Mouse (Mus musculus) liver, embryonic 15.5 days (tissue): ENCODE measurements at regions not wholly inside any gene's neighbourhood (a gene's known extent, or its start where the extent isn't known, plus 50 kb on each side); places are given as distances from the start of the nearest gene placed in this dataset.

Source experiments
- ATAC-seq: fragments of 200-750 bp; cut with Nextera tagmentation; 2 replicates; pipeline ENCODE4 v1.8.0; 2017; ENCODE audit warnings: moderate number of reproducible peaks, mild to moderate bottlenecking, moderate library complexity; ENCODE audit not compliant: insufficient read depth
- H3K27ac ChIP-seq: fragments of 300-500 bp; sonication (generic); replicated peaks from 2 replicates; pipeline ENCODE4 v1.5.1; 2015; ENCODE audit warnings: mild to moderate bottlenecking, inconsistent platforms
- H3K27me3 ChIP-seq: fragments of 300-500 bp; sonication (generic); 2 replicates; pipeline ENCODE4 v1.6.1; 2015; ENCODE audit warnings: mild to moderate bottlenecking, inconsistent platforms
- H3K36me3 ChIP-seq: fragments of 300-500 bp; sonication (generic); replicated peaks from 2 replicates; pipeline ENCODE4 v1.6.1; 2015; ENCODE audit warnings: moderate library complexity, mild to moderate bottlenecking, inconsistent platforms
- H3K4me1 ChIP-seq: fragments of 300-500 bp; sonication (generic); replicated peaks from 2 replicates; pipeline ENCODE4 v1.6.1; 2015; ENCODE audit warnings: inconsistent platforms
- H3K4me2 ChIP-seq: fragments of 300-500 bp; sonication (generic); 2 replicates; pipeline ENCODE4 v1.6.1; 2015; ENCODE audit warnings: moderate library complexity, mild to moderate bottlenecking, inconsistent platforms
- H3K4me3 ChIP-seq: fragments of 300-500 bp; sonication (generic); replicated peaks from 2 replicates; pipeline ENCODE4 v1.5.1; 2015; ENCODE audit warnings: mild to moderate bottlenecking, inconsistent platforms
- H3K9ac ChIP-seq: fragments of 300-500 bp; sonication (generic); 2 replicates; pipeline ENCODE4 v1.6.1; 2015; ENCODE audit warnings: moderate library complexity, mild to moderate bottlenecking, inconsistent platforms
- H3K9me3 ChIP-seq: fragments of 300-500 bp; sonication (generic); replicated peaks from 2 replicates; pipeline ENCODE4 v1.6.1; 2016; ENCODE audit warnings: inconsistent platforms
- WGBS: fragments of 180-500 bp; shearing (Covaris S2); methylation state at CpG from one replicate; pipeline ENCODE4 v1.1.7; 2015; ENCODE audit warnings: mixed read lengths; ENCODE audit not compliant: insufficient replicate concordance; 5-methylcytosine and 5-hydroxymethylcytosine counted together

- no peak overlapping the region for H3K9ac ChIP-seq
- no peak overlapping the region for H3K4me2 ChIP-seq
- H3K9me3 ChIP-seq = no peaks in the 10 kb centered on the region
- H3K27me3 ChIP-seq = no peaks in the 10 kb centered on the region
- H3K4me1 ChIP-seq = no peaks in the 10 kb centered on the region
- no peak for ATAC-seq
- WGBS = 37% methylated on average over 5 of the region's 5 CpGs
- H3K27ac ChIP-seq = no peak overlapping the region
- no peak overlapping the region for H3K4me3 ChIP-seq
- no peaks in the 10 kb centered on the region for H3K36me3 ChIP-seq
Observed at GRCm38 (mm10) chr14:46174386-46174785, 204.8 kb upstream of the Gm15217 start.

GRCm38 (mm10) chr14:46175291-46176216 lies 203.7 kb upstream of the Gm15217 start:
- WGBS = 59% methylated on average over 15 of the region's 15 CpGs
- Histone ChIP-seq H3K4me3 (no peak overlapping the region), H3K27ac (no peak overlapping the region), H3K9me3 (no peaks in the 10 kb centered on the region), H3K27me3 (no peaks in the 10 kb centered on the region), H3K9ac (no peak overlapping the region), H3K4me1 (no peaks in the 10 kb centered on the region), H3K36me3 (no peaks in the 10 kb centered on the region), H3K4me2 (no peak overlapping the region)
- no peak for ATAC-seq

GRCm38 (mm10) chr14:46179024-46179423 lies 200.2 kb upstream of the Gm15217 start:
- Histone ChIP-seq H3K4me1 (no peaks in the 10 kb centered on the region), H3K4me3 (no peak overlapping the region), H3K27me3 (no peaks in the 10 kb centered on the region), H3K4me2 (no peak overlapping the region), H3K27ac (no peak overlapping the region), H3K9me3 (no peaks in the 10 kb centered on the region), H3K9ac (no peak overlapping the region), H3K36me3 (no peaks in the 10 kb centered on the region)
- ATAC-seq = no peak
- WGBS = 25% methylated on average over 1 of the region's 1 CpGs

DNA sequence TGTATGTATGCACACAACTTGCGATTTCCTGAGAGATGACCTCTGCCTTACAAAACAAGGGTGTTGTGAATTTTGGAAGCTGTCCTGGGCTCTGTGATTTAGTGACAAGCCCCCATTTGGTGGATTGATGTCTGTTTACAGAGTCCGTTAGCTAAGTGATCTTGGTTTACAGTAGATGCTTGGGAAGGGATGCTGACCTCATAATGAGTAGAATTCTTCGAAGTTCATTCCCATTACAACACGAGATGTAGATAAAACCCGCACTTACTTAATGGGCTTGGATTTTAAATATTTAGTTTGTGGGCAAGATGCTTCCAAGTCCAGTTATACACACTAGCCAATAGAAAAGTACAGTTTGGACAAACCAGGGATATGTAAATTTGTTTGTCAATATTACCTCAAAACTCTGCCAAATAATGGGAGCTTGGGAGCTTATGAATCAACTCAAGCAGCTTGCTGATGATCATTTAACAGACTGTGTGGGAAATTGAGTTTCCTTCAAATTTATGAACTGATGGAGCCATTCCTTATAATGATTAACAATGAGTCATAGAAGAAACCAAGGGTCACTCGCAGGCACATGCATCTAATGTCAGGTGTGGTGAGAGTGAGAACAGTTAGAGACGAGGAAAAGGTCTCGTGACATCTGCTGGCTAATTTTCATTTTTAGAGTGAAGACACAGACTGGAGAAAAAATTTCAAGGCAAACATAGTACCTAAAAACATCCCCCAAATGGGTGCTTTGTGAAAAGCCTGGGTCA lies 187.4 kb upstream of the Gm15217 start:
- no peak for ATAC-seq
- Histone ChIP-seq H3K4me3 (no peak overlapping the region), H3K9me3 (no peaks in the 10 kb centered on the region), H3K9ac (no peak overlapping the region), H3K36me3 (no peaks in the 10 kb centered on the region), H3K27me3 (no peaks in the 10 kb centered on the region), H3K4me1 (no peaks in the 10 kb centered on the region), H3K27ac (no peak overlapping the region), H3K4me2 (no peak overlapping the region)
- WGBS = 64% methylated on average over 8 of the region's 8 CpGs

- ATAC-seq = no peak
Observed at GRCm38 (mm10) chr14:46193577-46193976, 185.6 kb upstream of the Gm15217 start.

DNA sequence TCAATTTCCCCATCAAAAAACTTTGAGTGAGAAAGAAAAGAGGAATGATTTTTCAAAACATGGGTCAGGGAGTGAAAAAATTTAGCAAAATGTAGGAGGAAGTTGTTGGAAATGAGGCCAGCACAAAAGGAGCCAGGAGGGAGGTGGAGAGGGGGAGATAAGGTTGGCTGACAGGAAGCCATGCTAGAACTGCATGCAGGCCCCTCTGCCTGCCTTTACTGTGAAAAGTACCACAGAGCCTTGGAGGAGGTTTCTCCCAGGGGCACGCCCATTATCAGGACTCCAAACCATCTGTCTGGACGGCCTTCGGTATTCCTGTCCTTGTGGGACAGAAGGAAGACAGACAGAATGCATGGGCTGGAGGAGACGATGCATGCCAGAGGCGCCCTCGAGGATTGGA lies 183.3 kb upstream of the Gm15217 start:
- ATAC-seq = no peak

More at GRCm38 (mm10) chr14:46193577-46193976, 185.6 kb upstream of the Gm15217 start:
- no peak overlapping the region for H3K27ac ChIP-seq
- H3K27me3 ChIP-seq = no peaks in the 10 kb centered on the region
- no peaks in the 10 kb centered on the region for H3K36me3 ChIP-seq
- H3K4me3 ChIP-seq = no peak overlapping the region
- no peak overlapping the region for H3K4me2 ChIP-seq
- H3K4me1 ChIP-seq = no peaks in the 10 kb centered on the region
- H3K9ac ChIP-seq = no peak overlapping the region
- H3K9me3 ChIP-seq = no peaks in the 10 kb centered on the region
- 54% methylated on average over 4 of the region's 4 CpGs for WGBS

DNA sequence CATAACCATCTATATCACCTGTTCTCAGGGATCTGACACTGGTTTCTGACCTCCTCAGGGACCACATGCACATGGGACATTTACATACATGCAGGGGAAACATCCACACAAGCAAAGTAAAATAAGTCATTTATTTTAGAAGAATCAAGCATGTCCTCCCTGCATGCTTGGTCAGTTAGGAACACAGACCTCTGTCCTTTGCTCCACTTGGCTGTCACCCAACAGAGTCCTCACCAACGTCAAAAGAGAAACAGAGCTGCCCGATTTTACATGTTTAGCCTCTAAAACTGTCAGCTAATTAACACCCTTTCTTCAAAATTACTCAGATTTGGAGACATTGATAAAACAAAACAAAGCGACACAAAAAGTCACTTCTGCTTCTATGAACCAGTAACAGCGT lies 176.4 kb upstream of the Gm15217 start:
- WGBS = 55% methylated on average over 4 of the region's 4 CpGs
- H3K4me3 ChIP-seq = no peak overlapping the region
- H3K36me3 ChIP-seq = no peaks in the 10 kb centered on the region
- no peaks in the 10 kb centered on the region for H3K9me3 ChIP-seq
- ATAC-seq = no peak
- H3K27ac ChIP-seq = no peak overlapping the region
- no peak overlapping the region for H3K4me2 ChIP-seq
- H3K27me3 ChIP-seq = no peaks in the 10 kb centered on the region
- no peak overlapping the region for H3K9ac ChIP-seq
- no peaks in the 10 kb centered on the region for H3K4me1 ChIP-seq

More for the DNA sequence above, 183.3 kb upstream of the Gm15217 start:
- H3K27ac ChIP-seq = no peak overlapping the region
- no peaks in the 10 kb centered on the region for H3K4me1 ChIP-seq
- H3K4me3 ChIP-seq = no peak overlapping the region
- H3K36me3 ChIP-seq = no peaks in the 10 kb centered on the region
- H3K27me3 ChIP-seq = no peaks in the 10 kb centered on the region
- H3K4me2 ChIP-seq = no peak overlapping the region
- WGBS = 25% methylated on average over 6 of the region's 6 CpGs
- H3K9ac ChIP-seq = no peak overlapping the region
- no peaks in the 10 kb centered on the region for H3K9me3 ChIP-seq

GRCm38 (mm10) chr14:46220483-46220882 lies 158.7 kb upstream of the Gm15217 start:
- no peak overlapping the region for H3K4me2 ChIP-seq
- H3K9ac ChIP-seq = no peak overlapping the region
- no peaks in the 10 kb centered on the region for H3K4me1 ChIP-seq
- H3K9me3 ChIP-seq = no peaks in the 10 kb centered on the region
- ATAC-seq = no peak
- H3K4me3 ChIP-seq = no peak overlapping the region
- no peak overlapping the region for H3K27ac ChIP-seq
- WGBS = 52% methylated on average over 4 of the region's 4 CpGs
- no peaks in the 10 kb centered on the region for H3K36me3 ChIP-seq
- H3K27me3 ChIP-seq = no peaks in the 10 kb centered on the region

DNA sequence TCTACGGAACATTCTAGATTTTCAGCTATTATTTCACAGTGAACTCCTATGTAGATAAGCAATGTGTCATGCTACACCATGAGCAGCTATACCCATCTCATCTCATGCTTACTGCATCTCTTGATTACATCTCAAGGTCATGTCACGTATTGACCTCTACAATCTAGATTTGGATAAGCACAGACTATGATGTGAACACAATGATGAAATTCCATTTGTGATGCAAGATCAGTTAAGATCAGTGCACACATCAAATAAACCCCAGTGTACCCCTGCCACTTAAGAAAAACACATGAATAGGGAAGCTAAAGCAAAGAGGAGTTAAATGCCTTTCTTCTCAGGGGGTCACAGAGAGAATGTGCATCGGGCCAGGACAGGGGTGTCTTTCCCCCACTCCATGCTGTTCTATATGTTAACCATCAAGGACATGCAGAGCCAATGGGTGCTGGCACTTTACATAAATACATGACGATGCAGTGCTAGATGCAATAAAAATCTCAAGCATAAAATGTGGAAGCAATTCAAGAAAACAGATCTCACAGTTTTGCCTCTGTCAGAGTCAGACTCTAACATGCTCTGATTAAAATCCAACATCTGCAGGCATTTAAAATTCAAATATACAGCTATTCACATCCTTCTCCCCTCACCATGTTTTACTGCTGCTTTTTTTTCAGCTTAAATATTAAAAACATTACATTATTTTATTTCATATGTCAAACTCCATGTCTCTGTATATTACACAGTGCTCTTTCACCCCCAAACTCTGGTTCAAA lies 157.1 kb upstream of the Gm15217 start:
- Histone ChIP-seq H3K36me3 (no peaks in the 10 kb centered on the region), H3K4me3 (no peak overlapping the region), H3K27ac (no peak overlapping the region), H3K4me1 (no peaks in the 10 kb centered on the region), H3K9ac (no peak overlapping the region), H3K4me2 (no peak overlapping the region), H3K9me3 (no peaks in the 10 kb centered on the region), H3K27me3 (no peaks in the 10 kb centered on the region)
- 60% methylated on average over 4 of the region's 4 CpGs for WGBS
- no peak for ATAC-seq

DNA sequence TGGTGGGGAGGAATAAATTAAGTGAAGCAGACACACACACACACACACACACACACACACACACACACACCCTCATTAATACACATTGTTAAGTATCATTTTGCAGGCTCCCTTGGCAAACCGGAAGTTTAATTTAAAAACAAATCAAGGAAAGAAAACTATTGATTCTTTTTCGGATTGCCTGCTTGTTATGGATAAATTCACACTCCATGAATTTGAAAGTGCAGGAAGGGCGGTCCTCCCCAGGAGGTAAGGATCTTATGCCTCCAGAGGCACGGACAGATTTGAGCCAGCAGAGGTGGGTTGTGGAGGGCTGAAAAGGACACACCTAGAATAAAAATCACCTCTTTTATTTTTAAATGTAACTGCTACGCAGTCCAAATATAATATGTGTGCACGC lies 156.2 kb upstream of the Gm15217 start:
- Histone ChIP-seq H3K4me1 (no peaks in the 10 kb centered on the region), H3K27ac (no peak overlapping the region), H3K9ac (no peak overlapping the region), H3K4me2 (no peak overlapping the region), H3K36me3 (no peaks in the 10 kb centered on the region), H3K4me3 (no peak overlapping the region), H3K9me3 (no peaks in the 10 kb centered on the region), H3K27me3 (no peaks in the 10 kb centered on the region)
- 57% methylated on average over 6 of the region's 6 CpGs for WGBS
- no peak for ATAC-seq

GRCm38 (mm10) chr14:46224421-46224950 lies 154.7 kb upstream of the Gm15217 start:
- Histone ChIP-seq H3K4me3 (no peak overlapping the region), H3K36me3 (no peaks in the 10 kb centered on the region), H3K9me3 (no peaks in the 10 kb centered on the region), H3K4me2 (no peak overlapping the region), H3K27ac (no peak overlapping the region), H3K27me3 (no peaks in the 10 kb centered on the region), H3K4me1 (no peaks in the 10 kb centered on the region), H3K9ac (no peak overlapping the region)
- 48% methylated on average over 4 of the region's 4 CpGs for WGBS
- ATAC-seq = no peak
